Mouse (Mus musculus): ENCODE measurements around the gene 4933407L21Rik. TPM values are rescaled to one million over a fixed set of nuclear protein-coding genes. Genes with fewer than 3 reads are reported as not detected.
"Not testable (repeated sequence)": the region's sequence is repeated elsewhere in the genome, so short reads cannot be mapped to it uniquely, and the experiment has no call there.

Gene 4933407L21Rik
- total and polyA plus RNA-seq, 3 experiments = 0.17 to 0.71 (median 0.19) TPM

DNA sequence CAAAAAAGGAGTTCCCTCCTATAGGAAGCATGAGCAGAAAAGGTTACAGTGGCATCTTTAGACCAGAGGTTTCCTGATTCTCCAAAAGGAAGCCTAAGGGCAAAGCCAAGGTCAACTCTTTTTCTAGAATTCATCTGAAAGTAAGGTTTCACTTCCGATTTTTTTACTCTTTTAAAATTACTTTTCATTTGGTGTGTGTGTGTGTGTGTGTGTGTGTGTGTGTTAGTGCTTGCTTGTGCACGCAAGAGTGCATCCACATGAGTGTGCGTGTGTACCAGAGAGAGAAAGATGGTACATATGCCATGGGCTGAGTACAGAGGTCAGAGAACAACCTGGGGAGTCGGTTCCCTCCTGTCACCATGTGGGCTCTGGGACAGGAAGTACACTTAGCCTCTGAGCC lies 60.6 kb downstream of the 4933407L21Rik start:
- H3K27ac ChIP-seq (ENCODE audit: insufficient read depth, low read depth); DNase-seq (ENCODE audit: extremely low read depth); H3K36me3 ChIP-seq (replicated peaks in 1 of 2; ENCODE audit: control insufficient read depth in 1 of 2, insufficient read depth in 1 of 2, low read length in 1 of 2); H3K9ac ChIP-seq (ENCODE audit: insufficient read depth, low read depth); H3K27me3 ChIP-seq (replicated peaks); in situ Hi-C loops (cut with MboI; ENCODE audit: low pct_ligation_motif_present, low pct_unique_long_range_greater_than_20kb, low sequenced_read_pairs); dilution Hi-C loops (cut with MboI; ENCODE audit: extremely low pct_ligation_motif_present, extremely low pct_unique_long_range_greater_than_20kb, low sequenced_read_pairs); H3K9me3 ChIP-seq (replicated peaks; ENCODE audit: low read length); H3K4me3 ChIP-seq (replicated peaks in 1 of 3; ENCODE audit: low read depth in 2 of 3, low read length in 2 of 3, poor library complexity in 1 of 3); H3K79me2 ChIP-seq (replicated peaks; ENCODE audit: control insufficient read depth, extremely low read depth, insufficient read depth, poor library complexity, severe bottlenecking): not testable (repeated sequence)
- TF ChIP-seq RCOR1 (conservative IDR thresholded peaks at IDR 0.05; ENCODE audit: low read depth, low read length) (0 out of 2 replicates have a peak, but pooled peaks have one; percentile 58), CHD2 (IDR thresholded peaks at IDR 0.05; ENCODE audit: low read length) (peak; percentile 41; the same call in 1 of the 2 replicates), IRF4 (IDR thresholded peaks at IDR 0.05; ENCODE audit: low read depth, low read length) (peak; percentile 83), ZNF384 (IDR thresholded peaks at IDR 0.05; ENCODE audit: low read depth, low read length) (peak; percentile 62), EP300 (IDR thresholded peaks at IDR 0.05; ENCODE audit: low read length) (peak; percentile 64), ETS1 (conservative IDR thresholded peaks at IDR 0.05; ENCODE audit: low read depth, low read length) (0 out of 2 replicates have a peak, but pooled peaks have one; percentile 9), SIN3A (IDR thresholded peaks at IDR 0.05; ENCODE audit: low read length) (0 out of 2 replicates have a peak, but pooled peaks have one; percentile 23), BHLHE40 (IDR thresholded peaks at IDR 0.05; ENCODE audit: low read depth, low read length) (peak; percentile 56; the same call in 1 of the 2 replicates), CHD1 (IDR thresholded peaks at IDR 0.05; ENCODE audit: low read depth, low read length) (peak; percentile 49; the same call in 1 of the 2 replicates)
- peak overlapping the region; percentile 8; the same call in 1 of the 2 replicates for H3K4me2 ChIP-seq (ENCODE audit: insufficient read depth, low read depth, poor library complexity, severe bottlenecking)
- H3K4me1 ChIP-seq (ENCODE audit: control insufficient read depth in 1 of 2, insufficient read depth in 2 of 2) = peaks cover 23 to 67% of the 10 kb centered on the region in 2 experiments

Other genes starting within 250 kb of the 4933407L21Rik start
- 55.8 and 64.7 TPM in 2 replicates for gene A630001G21Rik, start 149.8 kb upstream of the 4933407L21Rik start, total RNA-seq (2012; rRNA removed)
- 151 and 164 TPM in 2 replicates for gene A630001G21Rik, start 149.8 kb upstream of the 4933407L21Rik start, total RNA-seq (2014; rRNA removed)
- 130 and 139 TPM in 2 replicates for gene A630001G21Rik, start 149.8 kb upstream of the 4933407L21Rik start, polyA plus RNA-seq (2012; ENCODE audit: insufficient read length, low read depth)
- 90.2 and 101 TPM in 2 replicates for gene Cab39, start 135.0 kb upstream of the 4933407L21Rik start, total RNA-seq (2012; rRNA removed)
- 239 and 263 TPM in 2 replicates for gene Cab39, start 135.0 kb upstream of the 4933407L21Rik start, total RNA-seq (2014; rRNA removed)
- gene Cab39, start 135.0 kb upstream of the 4933407L21Rik start, polyA plus RNA-seq (2012; ENCODE audit: insufficient read length, low read depth) = 98.4 and 111 TPM in 2 replicates
- 83.3 and 107 TPM in 2 replicates for gene Itm2c, start 34.2 kb upstream of the 4933407L21Rik start, total RNA-seq (2012; rRNA removed)
- gene Itm2c, start 34.2 kb upstream of the 4933407L21Rik start, total RNA-seq (2014; rRNA removed) = 87.9 and 96.2 TPM in 2 replicates
- gene Itm2c, start 34.2 kb upstream of the 4933407L21Rik start, polyA plus RNA-seq (2012; ENCODE audit: insufficient read length, low read depth) = 72.1 and 76.6 TPM in 2 replicates
- gene Gpr55, start 32.5 kb downstream of the 4933407L21Rik start, total RNA-seq (2012; rRNA removed) = 24.3 and 25.6 TPM in 2 replicates
- gene Gpr55, start 32.5 kb downstream of the 4933407L21Rik start, total RNA-seq (2014; rRNA removed) = 16.2 and 16.4 TPM in 2 replicates
- gene Gpr55, start 32.5 kb downstream of the 4933407L21Rik start, polyA plus RNA-seq (2012; ENCODE audit: insufficient read length, low read depth) = 17.3 and 20.3 TPM in 2 replicates
- not detected in 2 replicates for gene Spata3, start 88.3 kb downstream of the 4933407L21Rik start, total RNA-seq (2012; rRNA removed)
- gene Spata3, start 88.3 kb downstream of the 4933407L21Rik start, total RNA-seq (2014; rRNA removed) = not detected in 2 replicates
- not detected in 2 replicates for gene Spata3, start 88.3 kb downstream of the 4933407L21Rik start, polyA plus RNA-seq (2012; ENCODE audit: insufficient read length, low read depth)
- not detected in 2 replicates for gene 2810459M11Rik, start 117.4 kb downstream of the 4933407L21Rik start, total RNA-seq (2012; rRNA removed)
- not detected in 2 replicates for gene 2810459M11Rik, start 117.4 kb downstream of the 4933407L21Rik start, total RNA-seq (2014; rRNA removed)
- gene 2810459M11Rik, start 117.4 kb downstream of the 4933407L21Rik start, polyA plus RNA-seq (2012; ENCODE audit: insufficient read length, low read depth) = not detected in 2 replicates
- gene Psmd1, start 135.9 kb downstream of the 4933407L21Rik start, total RNA-seq (2012; rRNA removed) = 87.6 and 129 TPM in 2 replicates
- gene Psmd1, start 135.9 kb downstream of the 4933407L21Rik start, total RNA-seq (2014; rRNA removed) = 134 and 156 TPM in 2 replicates
- gene Psmd1, start 135.9 kb downstream of the 4933407L21Rik start, polyA plus RNA-seq (2012; ENCODE audit: insufficient read length, low read depth) = 191 and 196 TPM in 2 replicates
- gene Htr2b, start 183.5 kb downstream of the 4933407L21Rik start, total RNA-seq (2012; rRNA removed) = 0.08 TPM in 1 of 2 replicates, not detected in the other
- not detected in 2 replicates for gene Htr2b, start 183.5 kb downstream of the 4933407L21Rik start, total RNA-seq (2014; rRNA removed)
- gene Htr2b, start 183.5 kb downstream of the 4933407L21Rik start, polyA plus RNA-seq (2012; ENCODE audit: insufficient read length, low read depth) = 0.47 and 0.61 TPM in 2 replicates
- 0.47 and 1.6 TPM in 2 replicates for gene Gm21972, start 205.2 kb downstream of the 4933407L21Rik start, total RNA-seq (2012; rRNA removed)
- gene Gm21972, start 205.2 kb downstream of the 4933407L21Rik start, total RNA-seq (2014; rRNA removed) = 4.4 and 5.3 TPM in 2 replicates
- 38.2 and 78.8 TPM in 2 replicates for gene Gm21972, start 205.2 kb downstream of the 4933407L21Rik start, polyA plus RNA-seq (2012; ENCODE audit: insufficient read length, low read depth)
- gene Armc9, start 226.3 kb downstream of the 4933407L21Rik start, total RNA-seq (2012; rRNA removed) = 8.4 and 10.9 TPM in 2 replicates
- 14.3 and 15.5 TPM in 2 replicates for gene Armc9, start 226.3 kb downstream of the 4933407L21Rik start, total RNA-seq (2014; rRNA removed)
- gene Armc9, start 226.3 kb downstream of the 4933407L21Rik start, polyA plus RNA-seq (2012; ENCODE audit: insufficient read length, low read depth) = 15.1 and 15.2 TPM in 2 replicates